Mouse (Mus musculus): Measurements from ENCODE around the gene Trhr2. TPM values are rescaled to one million over a fixed set of nuclear protein-coding genes. Genes with fewer than 3 reads are reported as not detected.

The Trhr2 gene
- polyA plus RNA-seq, 1 experiment, result 0.07 TPM

- H3K4me3 ChIP-seq (ENCODE audit: insufficient read depth, poor library complexity, severe bottlenecking), result no peak overlapping the region
- no peaks in the 10 kb centered on the region for H3K27me3 ChIP-seq (ENCODE audit: control insufficient read depth, insufficient read depth, insufficient read length)
- H3K79me3 ChIP-seq (ENCODE audit: low read depth), result no peaks in the 10 kb centered on the region
- TF ChIP-seq MAX (IDR thresholded peaks at IDR 0.05), result no peak
- no peak for TF ChIP-seq CEBPB (IDR thresholded peaks at IDR 0.05; ENCODE audit: low read depth)
- no peak for TF ChIP-seq CTCF (IDR thresholded peaks at IDR 0.05; ENCODE audit: control insufficient read depth, insufficient read depth, insufficient read length)
- no peak for TF ChIP-seq USF1 (IDR thresholded peaks at IDR 0.05; ENCODE audit: low read depth)
- TF ChIP-seq FOSL1 (IDR thresholded peaks at IDR 0.05; ENCODE audit: insufficient read depth, low read length, poor library complexity, severe bottlenecking), result no peak
- no peak for TF ChIP-seq MYOG (IDR thresholded peaks at IDR 0.05; ENCODE audit: control insufficient read depth, extremely low read depth, insufficient read length)
- no peak for TF ChIP-seq MYOD1 (IDR thresholded peaks at IDR 0.05; ENCODE audit: control insufficient read depth, insufficient read length, low read depth)
- H3K36me3 ChIP-seq (ENCODE audit: control insufficient read depth, insufficient read depth), result no peaks in the 10 kb centered on the region
- peak overlapping the region; percentile 53 for H3ac ChIP-seq (ENCODE audit: control insufficient read depth, insufficient read length, low read depth)
- H3K79me2 ChIP-seq (ENCODE audit: control insufficient read depth, insufficient read depth), result no peaks in the 10 kb centered on the region
Measured at GRCm38 (mm10) chr8:122343758-122344157, 16.8 kb downstream of the Trhr2 start.

- Histone ChIP-seq H3K79me2 (ENCODE audit: control insufficient read depth, insufficient read depth) (no peaks in the 10 kb centered on the region), H3K36me3 (ENCODE audit: control insufficient read depth, insufficient read depth) (no peaks in the 10 kb centered on the region), H3ac (ENCODE audit: control insufficient read depth, insufficient read length, low read depth) (peak overlapping the region; percentile 53), H3K79me3 (ENCODE audit: low read depth) (no peaks in the 10 kb centered on the region), H3K4me3 (ENCODE audit: insufficient read depth, poor library complexity, severe bottlenecking) (peak overlapping the region; percentile 19), H3K27me3 (ENCODE audit: control insufficient read depth, insufficient read depth, insufficient read length) (no peaks in the 10 kb centered on the region)
- no peak for TF ChIP-seq MYOG (IDR thresholded peaks at IDR 0.05; ENCODE audit: control insufficient read depth, extremely low read depth, insufficient read length)
- TF ChIP-seq FOSL1 (IDR thresholded peaks at IDR 0.05; ENCODE audit: insufficient read depth, low read length, poor library complexity, severe bottlenecking), result no peak
- no peak for TF ChIP-seq MAX (IDR thresholded peaks at IDR 0.05)
- no peak for TF ChIP-seq USF1 (IDR thresholded peaks at IDR 0.05; ENCODE audit: low read depth)
Measured at GRCm38 (mm10) chr8:122343341-122343740, 17.2 kb downstream of the Trhr2 start.

- no peaks in the 10 kb centered on the region for H3K79me2 ChIP-seq (ENCODE audit: control insufficient read depth, insufficient read depth)
- H3K27me3 ChIP-seq (ENCODE audit: control insufficient read depth, insufficient read depth, insufficient read length), result no peaks in the 10 kb centered on the region
- peak overlapping the region; percentile 19 for H3K4me3 ChIP-seq (ENCODE audit: insufficient read depth, poor library complexity, severe bottlenecking)
- H3ac ChIP-seq (ENCODE audit: control insufficient read depth, insufficient read length, low read depth), result peak overlapping the region; percentile 53
- no peaks in the 10 kb centered on the region for H3K79me3 ChIP-seq (ENCODE audit: low read depth)
- TF ChIP-seq MAX (IDR thresholded peaks at IDR 0.05), result peak; percentile 25
- no peak for TF ChIP-seq USF1 (IDR thresholded peaks at IDR 0.05; ENCODE audit: low read depth)
- TF ChIP-seq MYOG (IDR thresholded peaks at IDR 0.05; ENCODE audit: control insufficient read depth, extremely low read depth, insufficient read length), result no peak
- TF ChIP-seq MYOD1 (IDR thresholded peaks at IDR 0.05; ENCODE audit: control insufficient read depth, insufficient read length, low read depth), result peak; percentile 75
- no peaks in the 10 kb centered on the region for H3K36me3 ChIP-seq (ENCODE audit: control insufficient read depth, insufficient read depth)
Measured at GRCm38 (mm10) chr8:122342806-122343209, 17.7 kb downstream of the Trhr2 start.

- Histone ChIP-seq H3K36me3 (ENCODE audit: control insufficient read depth, insufficient read depth) (no peaks in the 10 kb centered on the region), H3K79me2 (ENCODE audit: control insufficient read depth, insufficient read depth) (no peaks in the 10 kb centered on the region), H3K79me3 (ENCODE audit: low read depth) (no peaks in the 10 kb centered on the region), H3ac (ENCODE audit: control insufficient read depth, insufficient read length, low read depth) (no peak overlapping the region), H3K4me3 (ENCODE audit: insufficient read depth, poor library complexity, severe bottlenecking) (no peak overlapping the region), H3K27me3 (ENCODE audit: control insufficient read depth, insufficient read depth, insufficient read length) (no peaks in the 10 kb centered on the region)
- TF ChIP-seq FOSL1 (IDR thresholded peaks at IDR 0.05; ENCODE audit: insufficient read depth, low read length, poor library complexity, severe bottlenecking) (peak; percentile 4), MYOD1 (IDR thresholded peaks at IDR 0.05; ENCODE audit: control insufficient read depth, insufficient read length, low read depth) (no peak)
Measured at GRCm38 (mm10) chr8:122342362-122342761, 18.2 kb downstream of the Trhr2 start.

- peak; percentile 11 for TF ChIP-seq MAX (IDR thresholded peaks at IDR 0.05)
- no peak for TF ChIP-seq CEBPB (IDR thresholded peaks at IDR 0.05; ENCODE audit: low read depth)
- Histone ChIP-seq H3K27me3 (ENCODE audit: control insufficient read depth, insufficient read depth, insufficient read length) (no peaks in the 10 kb centered on the region), H3K79me3 (ENCODE audit: low read depth) (no peaks in the 10 kb centered on the region), H3K79me2 (ENCODE audit: control insufficient read depth, insufficient read depth) (no peaks in the 10 kb centered on the region), H3K36me3 (ENCODE audit: control insufficient read depth, insufficient read depth) (no peaks in the 10 kb centered on the region), H3K4me3 (ENCODE audit: insufficient read depth, poor library complexity, severe bottlenecking) (no peak overlapping the region), H3ac (ENCODE audit: control insufficient read depth, insufficient read length, low read depth) (peak overlapping the region; percentile 0)
Measured at GRCm38 (mm10) chr8:122341790-122342189, 18.8 kb downstream of the Trhr2 start.

GRCm38 (mm10) chr8:122340761-122341160 is 19.8 kb downstream of the Trhr2 start:
- Histone ChIP-seq H3ac (ENCODE audit: control insufficient read depth, insufficient read length, low read depth) (no peak overlapping the region), H3K79me3 (ENCODE audit: low read depth) (no peaks in the 10 kb centered on the region), H3K27me3 (ENCODE audit: control insufficient read depth, insufficient read depth, insufficient read length) (no peaks in the 10 kb centered on the region), H3K36me3 (ENCODE audit: control insufficient read depth, insufficient read depth) (no peaks in the 10 kb centered on the region), H3K4me3 (ENCODE audit: insufficient read depth, poor library complexity, severe bottlenecking) (no peak overlapping the region), H3K79me2 (ENCODE audit: control insufficient read depth, insufficient read depth) (no peaks in the 10 kb centered on the region)
- no peak for TF ChIP-seq MAX (IDR thresholded peaks at IDR 0.05)
- no peak for TF ChIP-seq FOSL1 (IDR thresholded peaks at IDR 0.05; ENCODE audit: insufficient read depth, low read length, poor library complexity, severe bottlenecking)
- TF ChIP-seq MYOG (IDR thresholded peaks at IDR 0.05; ENCODE audit: control insufficient read depth, extremely low read depth, insufficient read length), result no peak
- no peak for TF ChIP-seq USF1 (IDR thresholded peaks at IDR 0.05; ENCODE audit: low read depth)
- no peak for TF ChIP-seq CEBPB (IDR thresholded peaks at IDR 0.05; ENCODE audit: low read depth)
- no peak for TF ChIP-seq CTCF (IDR thresholded peaks at IDR 0.05; ENCODE audit: control insufficient read depth, insufficient read depth, insufficient read length)
- no peak for TF ChIP-seq MYOD1 (IDR thresholded peaks at IDR 0.05; ENCODE audit: control insufficient read depth, insufficient read length, low read depth)
